7 mouse cellular contexts compared by ENCODE assay signal in the genomic region with DNA sequence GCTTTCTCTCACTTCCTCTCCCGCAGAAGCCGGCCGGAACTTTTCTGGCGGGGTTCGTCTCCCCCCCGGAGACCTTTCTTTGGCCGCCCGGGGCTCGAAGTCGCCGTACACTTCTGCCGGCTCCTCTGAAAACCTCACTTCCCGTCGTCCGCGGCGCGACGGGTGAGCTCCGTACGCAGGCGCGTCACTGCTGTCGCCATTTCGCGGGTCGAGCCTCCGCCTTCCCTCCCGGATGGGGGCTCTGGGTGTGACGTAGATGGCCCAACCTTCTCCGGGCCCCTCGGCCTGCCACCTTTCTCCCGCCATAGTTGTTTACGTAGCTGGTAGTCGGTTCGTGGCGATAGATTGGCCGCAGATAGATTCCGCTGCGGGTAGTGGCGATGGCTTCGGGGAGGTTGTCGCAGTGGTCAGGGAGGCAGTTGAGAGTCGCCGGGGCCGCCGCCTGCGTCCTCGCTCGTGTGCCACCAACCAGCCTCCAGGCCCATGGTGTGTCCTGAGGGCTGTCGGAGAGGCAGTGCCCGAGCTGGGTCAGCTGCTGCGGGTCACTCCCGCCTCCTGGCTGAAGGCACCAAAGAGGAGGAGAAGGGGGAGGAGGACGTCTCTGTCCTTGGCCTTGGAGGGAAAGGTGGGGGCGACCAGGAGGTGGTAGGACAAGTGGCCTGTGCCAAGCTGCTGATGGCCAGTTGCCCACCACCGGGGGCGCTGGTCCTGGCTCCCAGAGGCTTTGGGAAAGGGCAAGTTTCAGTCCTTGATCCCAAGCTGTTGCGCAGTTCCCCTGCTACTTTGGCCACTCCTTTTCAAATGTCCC. TPM values are rescaled to one million over a fixed set of nuclear protein-coding genes. Genes with fewer than 3 reads are reported as not detected.
DNase-seq lines count a peak whose midpoint lies in the region; ATAC-seq lines count a peak whose summit lies in the region.

Gene Tor1aip1, minus strand, starts transcription at position 551 of the 808 bp plus-strand sequence.

- H3K36me3 ChIP-seq in embryonic facial prominence, embryonic 11.5 days (replicated peaks; ENCODE audit: control insufficient read depth, insufficient read depth, low read depth, low read length): peaks cover 3% of the 10 kb centered on the region
- H3K36me3 ChIP-seq in limb, embryonic 11.5 days (ENCODE audit: control insufficient read depth, insufficient read depth, low read length): peaks cover 6% of the 10 kb centered on the region; the same call in 1 of the 2 replicates
- peaks cover 25% of the 10 kb centered on the region for H3K36me3 ChIP-seq in midbrain, embryonic 14.5 days (ENCODE audit: control insufficient read depth, insufficient read depth, low read length)

- H3K27me3 ChIP-seq in embryonic facial prominence, embryonic 11.5 days (ENCODE audit: control insufficient read depth, insufficient read depth, low read length): no peaks in the 10 kb centered on the region
- H3K27me3 ChIP-seq in limb, embryonic 11.5 days (ENCODE audit: control insufficient read depth, insufficient read depth, low read length): no peaks in the 10 kb centered on the region
- no peaks in the 10 kb centered on the region for H3K27me3 ChIP-seq in midbrain, embryonic 14.5 days (ENCODE audit: control insufficient read depth, insufficient read depth, low read length)

- H3K27ac ChIP-seq in embryonic facial prominence, embryonic 11.5 days (replicated peaks; ENCODE audit: low read depth, low read length): peak within 1 kb of the TSS; percentile 99
- peak within 1 kb of the TSS; percentile 99 for H3K27ac ChIP-seq in limb, embryonic 11.5 days (replicated peaks; ENCODE audit: low read depth, low read length)
- H3K27ac ChIP-seq in midbrain, embryonic 14.5 days (replicated peaks; ENCODE audit: low read depth, low read length): peak within 1 kb of the TSS; percentile 98

- peak within 1 kb of the TSS; percentile 58 for H3K4me2 ChIP-seq in embryonic facial prominence, embryonic 11.5 days (ENCODE audit: low read depth, low read length)
- H3K4me2 ChIP-seq in limb, embryonic 11.5 days (ENCODE audit: low read depth, severe bottlenecking): peak within 1 kb of the TSS; percentile 65
- peak within 1 kb of the TSS; percentile 79 for H3K4me2 ChIP-seq in midbrain, embryonic 14.5 days (ENCODE audit: low read length)

- H3K9ac ChIP-seq in embryonic facial prominence, embryonic 11.5 days (replicated peaks; ENCODE audit: low read length): peak within 1 kb of the TSS; percentile 89
- peak within 1 kb of the TSS; percentile 88 for H3K9ac ChIP-seq in limb, embryonic 11.5 days (ENCODE audit: low read length)
- peak within 1 kb of the TSS; percentile 92 for H3K9ac ChIP-seq in midbrain, embryonic 14.5 days (replicated peaks; ENCODE audit: low read length)

- peaks cover 4% of the 10 kb centered on the region; the same call in 1 of the 2 replicates for H3K4me1 ChIP-seq in embryonic facial prominence, embryonic 11.5 days (ENCODE audit: control insufficient read depth, insufficient read depth, low read length)
- H3K4me1 ChIP-seq in limb, embryonic 11.5 days (ENCODE audit: control insufficient read depth, insufficient read depth, low read length): 0 out of 2 replicates have a peak, but pooled peaks cover 5% of the 10 kb centered on the region
- peaks cover 7% of the 10 kb centered on the region for H3K4me1 ChIP-seq in midbrain, embryonic 14.5 days (ENCODE audit: control insufficient read depth, insufficient read depth, low read length)

- H3K9me3 ChIP-seq in embryonic facial prominence, embryonic 11.5 days (replicated peaks; ENCODE audit: control insufficient read depth, low read length): no peaks in the 10 kb centered on the region
- H3K9me3 ChIP-seq in limb, embryonic 11.5 days (ENCODE audit: control insufficient read depth, low read length): no peaks in the 10 kb centered on the region
- H3K9me3 ChIP-seq in midbrain, embryonic 14.5 days (ENCODE audit: control insufficient read depth, low read length): no peaks in the 10 kb centered on the region

- H3K4me3 ChIP-seq in embryonic facial prominence, embryonic 11.5 days (ENCODE audit: low read depth, low read length): peak within 1 kb of the TSS; percentile 57
- H3K4me3 ChIP-seq in limb, embryonic 11.5 days (ENCODE audit: low read depth, low read length): peak within 1 kb of the TSS; percentile 72
- H3K4me3 ChIP-seq in midbrain, embryonic 14.5 days (replicated peaks; ENCODE audit: low read depth, low read length): peak within 1 kb of the TSS; percentile 81

- under 1% methylated on average over 59 of the region's 59 CpGs for WGBS in embryonic facial prominence, embryonic 11.5 days
- WGBS in limb, embryonic 11.5 days: 0% methylated on average over 59 of the region's 59 CpGs
- WGBS in midbrain, embryonic 14.5 days: under 1% methylated on average over 59 of the region's 59 CpGs

- peak; percentile 100 for DNase-seq in adrenal gland, postnatal 14 days
- peak; percentile 97 for DNase-seq in embryonic facial prominence, embryonic 11.5 days (ENCODE audit: low spot score)
- peak; percentile 99 for DNase-seq in kidney, adult 11 months
- peak; percentile 97 for DNase-seq in limb, embryonic 11.5 days (ENCODE audit: low spot score)
- peak; percentile 99 for DNase-seq in midbrain, embryonic 14.5 days
- peak; percentile 96 to 97 for DNase-seq in spleen, adult 18-20 months

- ATAC-seq in embryonic facial prominence, embryonic 11.5 days (replicated peaks; ENCODE audit: insufficient number of reproducible peaks, low FRiP score, low TSS enrichment, low read depth): peak; percentile 87
- peak; percentile 70 for ATAC-seq in granulocyte monocyte progenitor cell, adult 5-6 weeks (replicated peaks; ENCODE audit: poor library complexity, severe bottlenecking)
- ATAC-seq in limb, embryonic 11.5 days (ENCODE audit: insufficient number of reproducible peaks, low FRiP score, low TSS enrichment, low read depth): peak; percentile 93
- peak; percentile 96 for ATAC-seq in midbrain, embryonic 14.5 days (ENCODE audit: low FRiP score, low TSS enrichment)

RNA-seq across cellular contexts. Expression of gene Tor1aip1, which starts in this region (rescaled TPM):
- 99.0 and 101 TPM in 2 replicates for total RNA-seq in adrenal gland, postnatal 14 days (2021)
- 43.3 and 46.5 TPM in 2 replicates for polyA plus RNA-seq in embryonic facial prominence, embryonic 11.5 days (2014; fragmentation: Nextera tagmentation; extraction: Ambion mirVana)
- 68.5 and 73.8 TPM in 2 replicates for total RNA-seq in granulocyte monocyte progenitor cell, adult 5-6 weeks (2014; fragmentation: Nextera tagmentation)
- 30.2 and 36.9 TPM in 2 replicates for total RNA-seq in granulocyte monocyte progenitor cell, adult 5-6 weeks (2017)
- polyA plus RNA-seq in limb, embryonic 11.5 days (2014; fragmentation: Nextera tagmentation; extraction: Ambion mirVana): 42.3 and 44.7 TPM in 2 replicates
- 19.0 and 21.5 TPM in 2 replicates for polyA plus RNA-seq in midbrain, embryonic 14.5 days (2014; fragmentation: Nextera tagmentation; extraction: Ambion mirVana)

Comparison
In these comparisons a context has a peak if more than half of its experiments do, and no peak if none do; other contexts are left out.
1. Peak in every context shown above with its lines: DNase-seq, ATAC-seq, H3K4me3 ChIP-seq and H3K27ac ChIP-seq.